Mouse (Mus musculus): ENCODE data around the gene Slc22a17. TPM values are rescaled to one million over a fixed set of nuclear protein-coding genes. Genes with fewer than 3 reads are reported as not detected.

Slc22a17 gene
- polyA plus RNA-seq, 1 experiment from 2014 or later = 32.4 TPM

GRCm38 (mm10) chr14:54876539-54877047, 36.3 kb downstream of the Slc22a17 start:
- peak overlapping the region; percentile 76 for H3K27ac ChIP-seq (ENCODE audit: low read depth)
- 0 out of 2 replicates have a peak, but pooled peaks cover 4% of the 10 kb centered on the region for H3K27me3 ChIP-seq (replicated peaks; ENCODE audit: control insufficient read depth, insufficient read depth, low read length)
- WGBS = 0% methylated on average over 64 of the region's 72 CpGs
- H3K4me1 ChIP-seq (replicated peaks; ENCODE audit: control insufficient read depth, insufficient read depth, low read length) = 0 out of 2 replicates have a peak, but pooled peaks cover 4% of the 10 kb centered on the region
- peak; percentile 92 for ATAC-seq (replicated peaks; ENCODE audit: low FRiP score, low TSS enrichment, low read depth)
- H3K4me2 ChIP-seq (ENCODE audit: low read length) = peak overlapping the region; percentile 86
- no peaks in the 10 kb centered on the region for H3K9me3 ChIP-seq (ENCODE audit: control insufficient read depth, low read length)
- H3K4me3 ChIP-seq (ENCODE audit: low read depth, low read length) = peak overlapping the region; percentile 76
- H3K36me3 ChIP-seq (ENCODE audit: control insufficient read depth, insufficient read depth, low read length) = no peaks in the 10 kb centered on the region
- H3K9ac ChIP-seq (ENCODE audit: low read length) = peak overlapping the region; percentile 78
- peak; percentile 90 for DNase-seq (ENCODE audit: low spot score)

GRCm38 (mm10) chr14:54875844-54876538, 36.9 kb downstream of the Slc22a17 start:
- H3K4me1 ChIP-seq (replicated peaks; ENCODE audit: control insufficient read depth, insufficient read depth, low read length) = 0 out of 2 replicates have a peak, but pooled peaks cover 4% of the 10 kb centered on the region
- no peaks in the 10 kb centered on the region for H3K36me3 ChIP-seq (ENCODE audit: control insufficient read depth, insufficient read depth, low read length)
- peak overlapping the region; percentile 76 for H3K27ac ChIP-seq (ENCODE audit: low read depth)
- peak overlapping the region; percentile 76 for H3K4me3 ChIP-seq (ENCODE audit: low read depth, low read length)
- H3K9me3 ChIP-seq (ENCODE audit: control insufficient read depth, low read length) = no peaks in the 10 kb centered on the region
- ATAC-seq (replicated peaks; ENCODE audit: low FRiP score, low TSS enrichment, low read depth) (peak; percentile 11; the same call in 1 of the 2 replicates), DNase-seq (ENCODE audit: low spot score) (no peak)
- H3K4me2 ChIP-seq (ENCODE audit: low read length) = peak overlapping the region; percentile 86
- peak overlapping the region; percentile 78 for H3K9ac ChIP-seq (ENCODE audit: low read length)
- 3% methylated on average over 35 of the region's 36 CpGs for WGBS
- 0 out of 2 replicates have a peak, but pooled peaks cover 4% of the 10 kb centered on the region for H3K27me3 ChIP-seq (replicated peaks; ENCODE audit: control insufficient read depth, insufficient read depth, low read length)

- H3K4me3 ChIP-seq (ENCODE audit: low read depth, low read length) = no peak overlapping the region
- H3K9ac ChIP-seq (ENCODE audit: low read length) = no peak overlapping the region
- no peaks in the 10 kb centered on the region for H3K36me3 ChIP-seq (ENCODE audit: control insufficient read depth, insufficient read depth, low read length)
- 86% methylated on average over 3 of the region's 3 CpGs for WGBS
- DNase-seq (ENCODE audit: low spot score) = no peak
- no peak overlapping the region for H3K4me2 ChIP-seq (ENCODE audit: low read length)
- no peak overlapping the region for H3K27ac ChIP-seq (ENCODE audit: low read depth)
- ATAC-seq (replicated peaks; ENCODE audit: low FRiP score, low TSS enrichment, low read depth) = no peak
- H3K4me1 ChIP-seq (replicated peaks; ENCODE audit: control insufficient read depth, insufficient read depth, low read length) = 0 out of 2 replicates have a peak, but pooled peaks cover 4% of the 10 kb centered on the region
- H3K9me3 ChIP-seq (ENCODE audit: control insufficient read depth, low read length) = no peaks in the 10 kb centered on the region
- 0 out of 2 replicates have a peak, but pooled peaks cover 4% of the 10 kb centered on the region for H3K27me3 ChIP-seq (replicated peaks; ENCODE audit: control insufficient read depth, insufficient read depth, low read length)
Measured at GRCm38 (mm10) chr14:54874165-54874564, 38.8 kb downstream of the Slc22a17 start.

GRCm38 (mm10) chr14:54870861-54871260, 42.1 kb downstream of the Slc22a17 start, which contains the start of gene Homez:
TSS of gene Homez (minus strand) at chr14:54870961.
- WGBS = 86% methylated on average over 5 of the region's 5 CpGs
- no peak for ATAC-seq (replicated peaks; ENCODE audit: low FRiP score, low TSS enrichment, low read depth)

GRCm38 (mm10) chr14:54868026-54868425, 44.9 kb downstream of the Slc22a17 start:
- 83% methylated on average over 4 of the region's 4 CpGs for WGBS
- Histone ChIP-seq H3K9ac (ENCODE audit: low read length) (no peak overlapping the region), H3K9me3 (ENCODE audit: control insufficient read depth, low read length) (no peaks in the 10 kb centered on the region), H3K27ac (ENCODE audit: low read depth) (no peak overlapping the region), H3K4me3 (ENCODE audit: low read depth, low read length) (no peak overlapping the region), H3K4me2 (ENCODE audit: low read length) (no peak overlapping the region), H3K4me1 (replicated peaks; ENCODE audit: control insufficient read depth, insufficient read depth, low read length) (no peaks in the 10 kb centered on the region; the same call in 1 of the 2 replicates), H3K36me3 (ENCODE audit: control insufficient read depth, insufficient read depth, low read length) (no peaks in the 10 kb centered on the region), H3K27me3 (replicated peaks; ENCODE audit: control insufficient read depth, insufficient read depth, low read length) (no peaks in the 10 kb centered on the region)
- no peak for ATAC-seq (replicated peaks; ENCODE audit: low FRiP score, low TSS enrichment, low read depth)
- DNase-seq (ENCODE audit: low spot score) = no peak

More at GRCm38 (mm10) chr14:54870861-54871260, 42.1 kb downstream of the Slc22a17 start, which contains the start of gene Homez:
- H3K4me2 ChIP-seq (ENCODE audit: low read length) = no peak within 1 kb of the TSS
- H3K27me3 ChIP-seq (replicated peaks; ENCODE audit: control insufficient read depth, insufficient read depth, low read length) = 0 out of 2 replicates have a peak, but pooled peaks cover 3% of the 10 kb centered on the region
- no peak within 1 kb of the TSS for H3K27ac ChIP-seq (ENCODE audit: low read depth)
- no peak within 1 kb of the TSS for H3K9ac ChIP-seq (ENCODE audit: low read length)
- H3K4me3 ChIP-seq (ENCODE audit: low read depth, low read length) = no peak within 1 kb of the TSS
- no peaks in the 10 kb centered on the region for H3K9me3 ChIP-seq (ENCODE audit: control insufficient read depth, low read length)
- H3K4me1 ChIP-seq (replicated peaks; ENCODE audit: control insufficient read depth, insufficient read depth, low read length) = no peaks in the 10 kb centered on the region
- no peak for DNase-seq (ENCODE audit: low spot score)
- H3K36me3 ChIP-seq (ENCODE audit: control insufficient read depth, insufficient read depth, low read length) = no peaks in the 10 kb centered on the region

GRCm38 (mm10) chr14:54866936-54867335, 46.0 kb downstream of the Slc22a17 start:
- no peaks in the 10 kb centered on the region for H3K27me3 ChIP-seq (replicated peaks; ENCODE audit: control insufficient read depth, insufficient read depth, low read length)
- WGBS = 57% methylated on average over 5 of the region's 5 CpGs
- H3K4me3 ChIP-seq (ENCODE audit: low read depth, low read length) = no peak overlapping the region
- no peak for ATAC-seq (replicated peaks; ENCODE audit: low FRiP score, low TSS enrichment, low read depth)
- no peaks in the 10 kb centered on the region; the same call in 1 of the 2 replicates for H3K4me1 ChIP-seq (replicated peaks; ENCODE audit: control insufficient read depth, insufficient read depth, low read length)
- H3K4me2 ChIP-seq (ENCODE audit: low read length) = no peak overlapping the region
- H3K9me3 ChIP-seq (ENCODE audit: control insufficient read depth, low read length) = no peaks in the 10 kb centered on the region
- no peak for DNase-seq (ENCODE audit: low spot score)
- H3K36me3 ChIP-seq (ENCODE audit: control insufficient read depth, insufficient read depth, low read length) = no peaks in the 10 kb centered on the region
- H3K9ac ChIP-seq (ENCODE audit: low read length) = no peak overlapping the region
- H3K27ac ChIP-seq (ENCODE audit: low read depth) = no peak overlapping the region

- no peaks in the 10 kb centered on the region for H3K27me3 ChIP-seq (replicated peaks; ENCODE audit: control insufficient read depth, insufficient read depth, low read length)
- H3K4me2 ChIP-seq (ENCODE audit: low read length) = no peak overlapping the region
- 57% methylated on average over 3 of the region's 3 CpGs for WGBS
Measured at GRCm38 (mm10) chr14:54866268-54866667, 46.7 kb downstream of the Slc22a17 start.

GRCm38 (mm10) chr14:54865626-54866025, 47.3 kb downstream of the Slc22a17 start:
- ATAC-seq (replicated peaks; ENCODE audit: low FRiP score, low TSS enrichment, low read depth) = no peak
- Histone ChIP-seq H3K4me3 (ENCODE audit: low read depth, low read length) (no peak overlapping the region), H3K4me2 (ENCODE audit: low read length) (no peak overlapping the region), H3K9me3 (ENCODE audit: control insufficient read depth, low read length) (no peaks in the 10 kb centered on the region), H3K27me3 (replicated peaks; ENCODE audit: control insufficient read depth, insufficient read depth, low read length) (no peaks in the 10 kb centered on the region), H3K36me3 (ENCODE audit: control insufficient read depth, insufficient read depth, low read length) (no peaks in the 10 kb centered on the region), H3K27ac (ENCODE audit: low read depth) (no peak overlapping the region), H3K9ac (ENCODE audit: low read length) (no peak overlapping the region), H3K4me1 (replicated peaks; ENCODE audit: control insufficient read depth, insufficient read depth, low read length) (no peaks in the 10 kb centered on the region; the same call in 1 of the 2 replicates)
- 81% methylated on average over 5 of the region's 5 CpGs for WGBS
- no peak for DNase-seq (ENCODE audit: low spot score)

More at GRCm38 (mm10) chr14:54866268-54866667, 46.7 kb downstream of the Slc22a17 start:
- H3K4me3 ChIP-seq (ENCODE audit: low read depth, low read length) = no peak overlapping the region
- no peaks in the 10 kb centered on the region; the same call in 1 of the 2 replicates for H3K4me1 ChIP-seq (replicated peaks; ENCODE audit: control insufficient read depth, insufficient read depth, low read length)
- H3K36me3 ChIP-seq (ENCODE audit: control insufficient read depth, insufficient read depth, low read length) = no peaks in the 10 kb centered on the region
- ATAC-seq (replicated peaks; ENCODE audit: low FRiP score, low TSS enrichment, low read depth) (no peak), DNase-seq (ENCODE audit: low spot score) (no peak)
- no peak overlapping the region for H3K27ac ChIP-seq (ENCODE audit: low read depth)
- H3K9ac ChIP-seq (ENCODE audit: low read length) = no peak overlapping the region
- H3K9me3 ChIP-seq (ENCODE audit: control insufficient read depth, low read length) = no peaks in the 10 kb centered on the region

All from intestine, embryonic 14.5 days (tissue).